Mouse (Mus musculus) T-helper 17 cell (primary cell): ENCODE results near the gene Gatad2b.
"Not testable (repeated sequence)": the region's sequence is repeated elsewhere in the genome, so short reads cannot be mapped to it uniquely, and the experiment has no call there.

Source experiments
- in situ Hi-C, 2 experiments: fragments of 300-600 bp; cut with MboI, MseI; formaldehyde crosslinking; loops; 1 replicate in 1 of 2; 2 replicates in 1 of 2; pipeline ENCODE4 v1.15.1; 2025; ENCODE audit warnings: high pct_unique_total_duplicates in 2 of 2

Gene Gatad2b

DNA sequence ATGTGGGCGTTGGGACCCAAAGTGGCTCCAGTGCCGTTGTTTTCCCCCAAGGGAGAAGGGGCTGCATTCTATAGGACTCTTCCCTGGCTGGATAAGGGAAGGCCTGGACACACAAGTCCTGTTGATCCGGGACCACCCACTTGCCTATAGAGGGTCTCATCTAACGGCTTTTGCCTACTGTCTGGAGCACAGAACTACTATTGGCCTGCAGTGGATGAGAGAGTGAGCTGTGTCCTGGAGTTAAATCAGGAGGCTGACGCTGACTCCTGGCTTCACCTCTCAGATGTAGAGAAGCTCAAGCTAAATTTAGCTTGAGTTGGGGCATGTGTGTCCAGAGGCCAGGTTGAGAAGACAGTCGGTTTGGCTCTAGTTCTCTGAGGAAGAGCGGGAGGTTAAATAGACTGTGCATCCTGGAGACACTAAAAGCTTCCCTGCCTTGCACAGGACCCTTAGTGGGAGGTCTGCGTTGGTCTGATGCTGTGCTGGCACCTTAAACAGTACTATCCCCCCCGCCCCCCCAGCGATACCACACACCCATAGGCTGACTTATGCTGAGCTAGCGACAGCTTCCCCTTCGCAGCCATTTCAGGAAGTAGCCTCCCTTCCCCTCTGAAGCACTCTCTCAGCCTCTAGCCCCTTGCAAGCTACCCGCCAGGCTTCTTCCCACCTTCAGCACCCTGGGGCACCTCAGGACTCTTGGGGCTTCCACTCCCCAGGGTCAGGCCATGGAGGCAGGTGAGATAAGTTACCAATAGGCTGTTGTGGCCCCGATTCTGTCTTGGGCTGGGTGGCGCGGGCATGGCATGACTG is 26.8 kb upstream of the Gatad2b start:
- in situ Hi-C loops: no loop called here

DNA sequence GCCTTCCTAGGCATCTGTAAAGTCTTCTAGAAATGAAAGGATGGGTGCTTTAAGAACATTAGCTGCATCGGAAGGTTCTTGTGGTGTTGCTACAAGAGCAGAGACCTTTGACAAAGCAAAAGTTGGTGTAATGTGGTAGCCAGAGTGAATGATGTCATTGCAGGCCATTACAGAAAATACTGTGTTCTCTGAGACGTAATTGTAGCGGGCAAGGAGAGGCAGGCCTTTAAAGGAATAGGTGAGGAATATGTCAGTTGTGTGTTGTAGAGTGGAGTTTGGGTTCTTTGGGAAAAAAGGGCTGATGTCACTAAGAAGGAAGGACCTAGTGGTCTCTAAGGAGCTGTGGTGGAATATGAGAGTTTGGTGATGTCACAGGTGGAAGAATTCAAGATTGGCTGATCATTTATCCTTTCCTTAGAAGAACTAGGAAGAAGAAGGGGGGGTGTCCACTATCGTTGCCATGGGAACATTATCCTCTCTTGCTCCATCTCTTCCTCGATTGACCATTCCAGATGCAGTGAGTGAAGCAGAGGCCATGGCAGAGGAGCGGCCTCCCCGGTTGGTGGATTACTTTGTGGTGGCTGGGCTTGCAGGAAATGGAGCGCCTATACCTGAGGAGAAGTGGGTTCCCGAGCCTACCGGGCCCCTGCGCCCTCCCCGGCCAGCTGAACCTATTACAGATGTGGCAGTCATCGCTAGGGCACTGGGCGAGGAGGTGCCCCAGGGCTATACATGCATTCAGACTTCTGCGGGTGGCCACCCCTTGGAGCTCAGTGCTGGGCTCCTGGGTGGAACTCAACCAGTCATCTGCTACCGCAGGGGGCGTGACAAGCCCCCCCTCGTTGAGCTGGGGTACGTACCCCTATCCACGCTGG is 25.8 kb upstream of the Gatad2b start:
- in situ Hi-C loops: no loop called here

DNA sequence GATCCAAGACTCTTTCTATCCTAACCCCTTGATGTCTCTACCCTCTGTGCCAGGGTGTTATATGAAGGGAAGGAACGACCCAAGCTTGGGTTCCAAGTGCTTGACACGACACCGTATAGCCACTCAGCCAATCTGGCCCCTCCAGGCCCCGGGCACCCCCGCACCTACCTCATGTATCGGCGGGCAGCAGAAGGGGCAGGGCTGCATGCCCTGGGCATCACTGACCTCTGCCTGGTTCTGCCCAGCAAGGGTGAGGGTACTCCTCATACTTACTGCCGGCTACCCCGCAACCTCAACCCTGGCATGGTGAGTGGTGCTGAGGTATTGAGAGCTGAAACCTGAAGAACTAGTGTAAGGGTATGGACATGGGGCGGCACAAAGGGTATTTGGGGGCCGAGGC is 24.8 kb upstream of the Gatad2b start:
- in situ Hi-C loops: no loop called here

DNA sequence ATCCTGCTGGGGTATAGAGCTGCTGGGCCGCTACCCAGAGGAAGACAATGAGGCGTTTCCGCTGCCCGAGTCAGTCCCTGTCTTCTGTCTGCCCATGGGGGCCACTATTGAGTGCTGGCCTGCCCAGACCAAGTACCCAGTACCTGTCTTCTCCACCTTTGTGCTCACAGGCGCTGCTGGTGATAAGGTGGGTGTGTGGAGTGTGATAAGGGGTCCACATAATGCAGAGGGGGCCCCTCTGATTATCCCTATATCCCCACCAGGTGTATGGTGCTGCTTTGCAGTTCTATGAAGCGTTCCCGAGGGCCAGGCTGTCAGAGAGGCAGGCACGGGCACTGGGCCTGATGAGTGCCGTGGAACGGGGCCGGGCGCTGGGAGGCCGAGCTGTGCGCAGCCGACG is 24.0 kb upstream of the Gatad2b start:
- in situ Hi-C loops: no loop called here

DNA sequence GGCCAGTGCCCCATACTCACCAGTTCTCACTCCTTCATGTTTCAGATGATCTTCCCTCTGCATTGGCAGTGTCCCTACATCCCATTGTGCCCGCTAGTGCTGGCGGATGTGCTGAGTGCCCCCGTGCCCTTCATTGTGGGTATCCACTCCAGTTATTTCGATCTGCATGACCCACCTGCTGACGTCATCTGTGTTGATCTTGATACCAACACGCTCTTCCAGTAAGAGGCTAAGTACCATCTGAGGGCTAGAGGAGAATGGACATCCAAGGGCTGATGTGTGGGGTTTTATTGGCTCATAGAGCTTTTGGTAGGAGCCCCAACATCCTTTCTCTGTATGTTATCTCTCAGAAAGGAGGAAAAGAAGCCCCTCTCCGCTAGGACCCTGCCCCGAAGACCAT is 22.2 kb upstream of the Gatad2b start:
- in situ Hi-C loops: loop anchor here in 1 of 2 experiments (5.0 kb wide), 1 partner anchor 97 kb away; no protein-coding TSS in a partner anchor

DNA sequence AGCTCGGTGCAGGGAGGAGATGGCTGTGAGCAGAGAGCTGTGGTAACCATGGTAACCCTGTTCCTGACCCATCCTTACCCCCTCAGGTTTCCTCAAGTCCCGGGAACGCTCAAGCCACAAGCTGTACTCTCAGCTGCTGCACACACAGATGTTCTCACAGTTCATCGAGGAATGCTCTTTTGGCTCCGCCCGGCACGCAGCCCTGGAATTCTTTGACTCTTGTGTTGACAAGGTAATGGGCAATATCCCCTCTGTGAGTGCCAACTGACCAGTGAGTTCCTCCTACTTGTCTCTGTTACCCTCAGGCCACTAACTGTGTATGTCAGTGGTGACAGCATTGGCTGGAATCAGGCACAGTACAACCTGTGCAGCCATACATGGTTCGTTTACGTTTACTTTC is 20.8 kb upstream of the Gatad2b start:
- in situ Hi-C loops: loop anchor here in 1 of 2 experiments (5.0 kb wide), 1 partner anchor 95 kb away; no protein-coding TSS in a partner anchor

DNA sequence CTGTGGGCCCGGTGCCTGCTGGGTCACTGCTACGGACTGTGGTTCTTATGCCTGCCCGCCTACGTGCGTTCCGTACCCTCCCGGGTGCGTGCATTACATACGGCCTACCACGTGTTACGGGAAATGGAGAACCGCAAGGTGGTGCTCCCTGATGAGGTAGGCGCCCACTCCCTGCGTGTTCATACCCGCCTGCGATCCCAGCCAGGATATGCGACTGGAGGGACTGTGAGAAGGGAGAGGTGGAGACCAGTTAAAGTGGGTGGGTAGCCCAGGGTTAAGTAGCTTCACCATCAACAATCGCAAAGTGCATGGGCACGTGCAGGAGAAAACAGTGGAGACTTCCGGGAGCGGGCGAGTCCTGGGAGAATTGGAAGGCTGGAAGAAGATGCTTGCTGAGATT is 19.1 kb upstream of the Gatad2b start:
- in situ Hi-C loops: loop anchor here in 1 of 2 experiments (5.0 kb wide), 1 partner anchor 93 kb away; no protein-coding TSS in a partner anchor

DNA sequence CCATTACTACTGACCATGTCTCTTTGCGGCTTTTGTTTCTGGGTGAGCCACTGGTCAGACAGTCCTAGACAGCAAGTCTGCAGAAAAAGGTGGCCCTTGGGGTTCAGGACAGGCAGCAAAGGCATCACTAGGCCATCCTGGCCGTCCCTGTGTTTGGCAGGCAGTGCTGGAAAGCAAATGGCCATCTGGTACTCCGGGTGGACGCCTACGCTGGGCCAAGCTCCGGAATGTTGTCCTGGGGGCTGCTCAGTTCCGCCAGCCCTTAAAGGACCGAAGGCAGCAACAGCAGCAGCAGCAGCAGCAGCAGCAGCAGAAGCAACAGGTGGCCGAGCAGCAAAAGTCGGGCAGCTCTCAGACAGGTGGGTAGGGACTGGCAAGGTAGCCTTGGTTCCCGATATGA is 17.7 kb upstream of the Gatad2b start:
- in situ Hi-C loops: no loop called here

DNA sequence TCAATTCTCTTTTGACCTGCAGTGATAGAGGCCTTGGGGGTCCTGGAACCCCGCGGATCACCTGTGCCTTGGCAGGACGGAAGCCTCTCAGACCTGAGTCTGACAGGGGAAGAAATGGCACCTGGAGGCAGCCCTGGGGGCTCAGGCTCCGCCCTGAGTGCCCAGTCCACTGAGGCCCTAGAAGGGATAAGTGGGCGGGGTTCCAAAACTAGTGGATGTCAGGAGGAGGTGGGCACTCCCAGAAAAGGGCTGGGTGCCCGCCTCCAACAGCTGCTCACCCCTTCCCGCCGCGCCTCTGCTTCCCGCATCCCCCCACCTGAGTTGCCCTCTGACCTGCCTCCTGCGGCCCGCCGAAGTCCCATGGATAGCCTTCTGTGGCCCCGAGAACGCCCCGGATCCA is 16.1 kb upstream of the Gatad2b start:
- in situ Hi-C loops: no loop called here

DNA sequence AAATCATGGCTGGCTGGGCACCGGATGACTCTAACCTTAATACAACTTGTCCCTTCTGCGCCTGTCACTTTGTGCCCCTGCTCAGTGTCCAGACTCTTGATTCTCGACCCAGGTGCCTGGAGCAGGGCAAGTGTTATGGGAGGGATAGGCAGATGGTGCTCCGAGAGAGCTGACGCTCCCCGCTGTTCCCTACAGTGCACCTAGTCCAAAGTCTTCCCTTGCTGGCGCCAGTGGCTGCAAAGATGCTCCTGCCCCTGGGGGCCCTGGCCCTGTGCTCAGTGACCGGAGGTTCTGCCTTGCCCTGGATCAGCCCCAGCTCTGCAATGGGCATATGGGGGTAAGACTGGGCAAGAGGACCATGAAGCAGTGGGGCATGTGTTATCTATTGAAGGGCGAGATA is 15.2 kb upstream of the Gatad2b start:
- in situ Hi-C loops: no loop called here

DNA sequence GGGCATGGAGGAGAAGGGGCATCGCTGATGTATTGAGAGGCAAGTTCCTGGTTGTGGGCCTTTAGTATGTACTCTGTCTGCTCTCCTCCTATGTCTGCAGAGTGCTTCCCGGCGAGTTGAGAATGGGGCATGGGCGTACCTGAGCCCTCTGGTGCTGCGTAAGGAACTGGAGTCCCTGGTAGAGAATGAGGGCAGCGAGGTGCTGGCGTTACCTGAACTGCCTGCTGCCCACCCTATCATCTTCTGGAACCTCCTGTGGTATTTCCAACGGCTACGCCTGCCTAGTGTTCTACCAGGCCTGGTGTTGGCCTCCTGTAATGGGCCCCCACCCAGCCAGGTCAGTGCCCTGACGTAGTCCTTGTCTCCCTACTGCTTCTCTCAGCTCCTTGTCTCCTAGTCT is 14.8 kb upstream of the Gatad2b start:
- in situ Hi-C loops: no loop called here

DNA sequence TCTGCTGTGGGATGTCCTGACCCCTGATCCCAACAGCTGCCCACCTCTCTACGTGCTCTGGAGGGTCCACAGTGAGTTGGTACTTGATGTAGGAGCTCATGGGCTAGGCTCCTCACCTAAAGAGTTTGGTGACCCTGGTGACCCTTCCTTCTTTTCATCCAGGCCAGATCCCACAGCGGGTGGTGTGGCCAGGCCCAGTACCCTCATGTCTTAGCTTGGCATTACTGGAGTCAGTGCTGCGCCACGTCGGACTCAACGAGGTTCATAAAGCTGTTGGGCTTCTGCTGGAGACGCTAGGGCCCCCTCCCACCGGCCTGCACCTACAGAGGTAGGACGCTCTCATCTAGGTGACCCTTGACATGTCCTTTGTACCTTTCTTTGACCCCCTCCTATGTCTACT is 13.8 kb upstream of the Gatad2b start:
- in situ Hi-C loops: no loop called here

DNA sequence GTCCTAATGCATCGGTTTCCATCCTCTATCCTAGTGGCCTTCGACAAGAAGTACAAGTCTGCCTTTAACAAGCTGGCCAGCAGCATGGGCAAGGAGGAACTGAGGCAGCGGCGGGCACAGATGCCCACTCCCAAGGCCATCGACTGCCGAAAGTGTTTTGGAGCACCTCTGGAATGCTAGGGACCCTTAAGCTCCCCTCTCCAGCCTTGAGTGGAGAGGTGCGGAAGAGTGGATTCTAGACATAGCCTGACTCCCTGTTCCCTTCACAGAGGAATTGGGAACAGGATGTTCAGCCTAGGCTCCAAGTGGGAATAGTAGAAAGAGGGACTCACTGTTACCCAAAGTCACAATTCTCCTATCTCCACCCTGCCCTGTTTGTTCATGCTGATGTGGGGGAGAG is 13.2 kb upstream of the Gatad2b start:
- in situ Hi-C loops: no loop called here

DNA sequence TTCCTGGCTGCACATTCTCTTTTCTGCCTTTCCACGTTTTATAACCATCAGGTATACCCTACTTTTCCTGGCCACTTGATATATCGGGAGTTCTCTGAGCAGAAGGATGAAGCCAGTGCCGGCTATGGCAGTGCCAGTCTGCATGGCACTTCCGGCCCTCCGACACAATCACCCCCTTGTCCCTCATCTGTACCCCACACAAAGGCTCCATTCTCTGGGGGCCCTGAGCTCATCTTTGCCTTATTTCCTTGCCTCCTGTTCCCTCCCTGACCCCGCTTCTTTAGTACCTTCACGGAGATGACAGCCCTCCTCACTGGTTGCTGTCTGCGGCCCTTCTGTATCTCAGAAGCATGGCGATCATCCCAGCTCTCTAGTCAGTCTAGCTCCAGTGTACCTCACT is 12.3 kb upstream of the Gatad2b start:
- in situ Hi-C loops: no loop called here

DNA sequence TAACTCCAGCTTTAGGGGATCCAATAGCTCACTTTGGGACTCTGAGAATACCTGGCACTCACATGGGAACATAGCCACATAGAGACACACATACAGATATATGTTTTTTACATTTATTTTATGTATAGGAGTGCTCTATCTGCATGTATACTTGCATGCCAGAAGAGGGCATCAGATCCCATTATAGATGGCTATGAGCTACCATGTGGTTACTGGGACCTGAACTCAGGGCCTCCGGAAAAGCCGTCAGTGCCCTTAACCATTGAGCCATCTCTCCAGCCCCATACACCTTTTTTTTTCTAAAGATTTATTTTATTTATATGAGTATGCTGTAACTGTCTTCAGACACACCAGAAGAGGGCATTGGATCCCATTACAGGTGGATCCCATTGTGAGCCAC is 8.8 kb upstream of the Gatad2b start:
- in situ Hi-C loops: no loop called here

DNA sequence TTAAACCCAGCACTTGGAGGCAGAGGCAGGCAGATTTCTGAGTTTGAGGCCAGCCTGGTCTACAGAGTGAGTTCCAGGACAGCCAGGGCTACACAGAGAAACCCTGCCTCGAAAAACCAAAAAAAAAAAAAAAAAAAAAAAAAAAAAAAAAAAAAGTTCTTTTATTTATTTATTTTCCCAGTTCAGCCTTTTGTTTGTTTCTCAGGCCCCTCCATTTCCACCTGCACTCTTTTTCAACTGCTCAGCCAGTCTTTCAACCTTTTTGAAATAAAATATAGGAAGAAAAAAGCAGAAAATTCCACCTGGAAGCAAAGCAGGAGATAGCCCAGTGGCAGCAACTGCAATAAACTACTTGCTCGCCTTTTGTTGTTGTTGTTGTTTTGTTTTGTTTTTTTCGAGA is 3.6 kb upstream of the Gatad2b start:
- in situ Hi-C loops: not testable (repeated sequence)

DNA sequence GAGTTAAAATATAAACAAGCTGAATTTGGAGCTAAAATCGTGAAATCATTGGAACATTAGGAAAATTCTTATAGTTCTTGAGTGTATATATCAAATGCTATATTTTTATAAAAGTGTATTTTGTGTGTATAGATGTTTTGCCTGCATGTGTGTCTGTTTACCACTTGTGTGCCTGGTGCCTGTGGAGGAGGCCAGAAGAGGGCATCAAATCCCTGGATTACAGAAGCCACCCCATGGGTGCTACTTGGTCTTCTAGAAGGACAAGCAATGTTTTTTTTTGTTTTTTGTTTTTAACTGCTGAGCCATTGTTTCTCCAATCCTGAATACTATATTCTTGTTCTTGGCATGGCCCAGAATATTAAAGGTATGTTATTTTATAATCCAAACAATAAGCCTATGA is 2.4 kb upstream of the Gatad2b start:
- in situ Hi-C loops: no loop called here

DNA sequence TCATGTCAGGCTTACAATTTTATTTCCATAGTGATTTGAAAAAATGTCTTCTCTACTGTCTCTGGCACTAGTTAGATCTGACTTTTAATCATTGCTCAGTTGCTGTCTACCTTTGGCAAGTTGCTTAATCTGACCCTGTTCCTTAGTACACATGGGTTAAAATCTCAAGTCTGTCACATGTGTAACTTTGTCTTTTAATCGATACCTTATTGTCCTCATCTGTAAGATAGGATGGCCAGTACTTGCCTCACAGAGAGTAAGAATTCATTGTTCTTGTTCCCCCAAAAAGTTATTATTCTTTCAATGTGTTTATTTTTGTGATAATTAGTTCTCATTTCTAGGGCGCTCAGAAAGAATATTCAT is 1.0 kb upstream of the Gatad2b start:
- in situ Hi-C loops: no loop called here

DNA sequence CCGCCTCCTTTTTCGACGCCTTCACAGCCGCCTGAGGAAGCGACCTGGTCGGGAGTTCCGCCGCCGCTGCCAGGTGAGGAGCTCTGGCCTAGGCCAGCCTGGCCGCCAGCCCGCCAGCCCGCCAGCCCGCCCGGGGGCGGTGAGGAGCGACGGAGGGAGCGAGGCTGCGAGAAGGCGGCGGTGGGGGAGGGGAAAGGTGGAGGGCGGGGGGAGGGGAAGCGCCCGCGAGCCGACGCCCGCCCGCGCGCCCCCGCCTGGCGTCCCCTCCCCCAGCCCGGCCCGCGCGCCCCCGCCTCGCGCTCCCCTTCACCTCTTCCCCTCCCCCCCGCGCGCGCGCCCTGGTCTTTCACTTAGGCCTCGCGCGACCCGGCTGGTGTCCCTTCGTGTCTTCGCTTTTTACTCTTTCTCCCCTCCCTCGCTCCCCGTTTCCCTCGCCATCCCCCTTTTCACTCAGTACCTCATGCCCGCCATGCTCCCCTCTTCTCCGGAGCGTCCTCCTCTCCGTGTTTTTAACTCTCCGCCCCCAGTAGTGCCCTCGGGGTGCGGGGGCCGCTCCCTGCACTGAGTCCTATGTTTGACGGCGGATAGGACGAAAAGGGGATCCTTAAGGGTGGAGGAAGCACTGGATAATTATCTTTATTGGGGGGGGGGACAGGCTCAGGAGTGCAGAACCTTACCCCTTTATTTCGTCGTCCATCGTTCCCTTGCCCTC is 530 bp downstream of the Gatad2b start:
- in situ Hi-C loops: no loop called here

DNA sequence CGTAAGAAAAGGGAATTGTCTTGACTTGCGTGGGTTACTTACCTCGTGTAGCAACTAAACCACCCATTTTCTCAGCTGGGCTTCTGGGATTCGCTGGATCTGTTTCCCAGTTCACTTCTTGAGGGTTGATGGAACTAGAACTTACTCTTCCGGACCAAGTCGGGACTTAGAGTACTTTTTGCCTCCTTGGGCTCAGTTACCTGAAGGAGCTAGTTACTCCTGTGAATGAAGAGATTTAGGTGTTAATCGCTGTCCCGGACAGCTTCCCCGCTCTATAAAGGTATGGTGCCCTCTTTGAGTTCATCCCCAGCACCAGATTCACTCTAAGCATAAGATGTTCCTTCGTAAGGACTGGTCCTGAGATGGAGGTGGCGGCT is 1.1 kb downstream of the Gatad2b start:
- in situ Hi-C loops: no loop called here

DNA sequence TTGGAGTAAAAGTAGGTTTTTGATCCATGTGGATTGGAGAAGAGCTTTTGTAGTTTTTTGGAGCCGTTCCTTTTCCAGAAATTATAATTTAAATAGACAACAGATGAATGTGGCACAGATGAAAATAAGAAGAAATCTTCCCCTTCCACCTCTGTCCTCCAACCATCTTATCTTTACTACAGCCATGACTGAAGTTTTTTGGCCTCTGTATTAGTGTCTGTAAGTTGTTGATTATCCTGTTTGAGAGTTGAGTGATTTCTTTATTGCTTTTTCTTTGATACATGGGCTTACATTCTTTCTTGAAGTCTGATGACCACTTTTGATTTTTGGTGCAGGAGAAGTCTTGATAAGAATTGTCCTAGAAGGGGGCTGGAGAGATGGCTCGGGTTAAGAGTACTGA is 1.7 kb downstream of the Gatad2b start:
- in situ Hi-C loops: no loop called here

DNA sequence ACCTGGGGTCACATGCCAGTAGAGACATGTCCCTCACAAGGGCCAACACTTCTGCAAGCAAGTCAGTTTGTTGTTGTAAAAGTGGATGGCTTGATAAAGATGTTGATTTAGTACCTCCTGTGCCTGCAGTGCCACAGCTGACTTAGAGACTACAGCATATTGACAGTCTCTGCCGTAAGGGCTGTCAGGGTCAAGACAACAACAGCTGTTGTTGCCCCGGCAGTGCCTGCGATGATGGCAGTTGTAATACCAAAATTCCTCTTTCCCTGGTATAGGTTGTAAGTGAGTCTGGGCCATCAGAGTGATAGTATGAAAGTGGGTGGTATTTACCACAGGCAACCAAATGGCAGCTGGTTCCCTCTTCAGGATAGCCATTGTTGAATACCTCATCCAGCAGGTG is 12.8 kb downstream of the Gatad2b start:
- in situ Hi-C loops: no loop called here
